Mouse (Mus musculus) hematopoietic stem cell, adult 5-6 weeks (primary cell): ENCODE data around the gene Angptl4. TPM values are rescaled to one million over a fixed set of nuclear protein-coding genes. Genes with fewer than 3 reads are reported as not detected.

Source experiments
- ATAC-seq, 2 experiments: fragments of 125-278 bp in 1 of 2; replicated peaks in 1 of 2; 2 replicates each; pipeline ENCODE4 v1.8.0; 2016 to 2017; ENCODE audit warnings: inconsistent platforms in 2 of 2, mild to moderate bottlenecking in 2 of 2, moderate number of reproducible peaks in 2 of 2, low read depth in 1 of 2, moderate TSS enrichment in 1 of 2; ENCODE audit not compliant: low FRiP score in 2 of 2, poor library complexity in 2 of 2, severe bottlenecking in 2 of 2, insufficient read depth in 1 of 2, low TSS enrichment in 1 of 2
- total RNA-seq: library from RNA; stranded (forward); fragments of 172-1452, 232-1000 nt; gene quantifications from 2 replicates; pipeline ENCODE4 v1.2.3, GENCODE M21; 2017

Gene Angptl4
- total RNA-seq, 1 experiment from 2014 or later = 6.6 TPM

DNA sequence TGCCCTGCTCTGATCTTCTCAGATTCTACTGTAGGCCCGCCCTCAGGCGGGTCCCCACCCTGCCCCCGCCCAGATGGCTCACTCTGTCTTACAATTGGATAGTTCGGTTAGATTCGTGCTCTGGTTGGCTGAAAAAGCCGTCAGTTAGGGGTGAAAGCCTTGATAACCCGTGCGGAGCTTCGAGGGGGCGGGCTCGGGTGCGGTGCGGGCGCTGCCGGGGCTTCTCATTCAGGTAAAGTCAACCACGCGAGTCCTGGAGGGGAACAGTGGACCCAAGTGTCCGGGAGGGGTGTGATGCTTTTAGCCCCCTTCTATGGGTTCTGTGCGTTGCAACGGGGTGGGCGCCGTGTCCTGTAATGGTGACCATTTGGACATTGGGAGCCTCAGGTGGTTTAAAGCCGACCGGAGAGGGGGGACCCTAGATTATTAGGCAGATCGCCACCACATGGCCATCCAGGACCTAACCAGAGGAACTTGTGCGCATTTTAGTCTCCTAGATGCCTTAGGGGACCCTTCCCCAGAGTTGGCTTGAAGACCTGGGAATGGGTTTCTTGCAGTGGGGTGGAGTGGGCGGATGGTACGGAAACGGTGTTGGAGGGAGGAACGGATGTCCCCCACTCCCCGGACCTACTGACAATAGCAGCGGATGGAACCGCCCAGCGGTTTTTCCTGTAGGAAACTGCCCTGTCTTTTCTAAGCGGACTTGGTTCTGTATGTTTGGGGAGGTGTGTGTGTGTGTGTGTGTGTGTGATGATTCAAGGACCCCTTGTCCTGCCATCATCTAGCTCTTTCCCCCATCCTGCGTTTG, 28.9 kb upstream of the Angptl4 start, which contains the start of gene Kank3:
TSS of gene Kank3 (plus strand) at position 186 of the 808 bp plus-strand sequence.
- ATAC-seq = peak; percentile 97 to 100

DNA sequence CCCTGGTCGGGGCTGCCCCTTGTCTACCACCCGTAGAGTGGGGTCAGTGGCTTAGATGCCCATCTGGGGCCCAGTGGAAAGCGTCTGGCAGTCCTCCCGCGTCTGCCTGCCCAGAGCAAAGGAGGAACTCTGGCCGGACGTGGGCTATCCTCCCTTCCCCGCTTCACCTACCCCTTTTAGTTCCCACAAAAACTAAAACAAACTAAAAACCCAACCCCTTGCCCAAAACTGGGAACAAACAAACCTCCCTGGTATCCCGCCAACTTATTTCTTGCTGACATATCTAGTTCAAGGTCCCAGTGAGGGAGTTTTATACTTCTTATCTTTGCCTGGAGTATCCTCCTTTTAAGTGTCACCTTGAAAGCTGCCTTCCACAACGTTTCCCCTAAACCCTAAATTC, 26.6 kb upstream of the Angptl4 start:
- ATAC-seq = no peak

DNA sequence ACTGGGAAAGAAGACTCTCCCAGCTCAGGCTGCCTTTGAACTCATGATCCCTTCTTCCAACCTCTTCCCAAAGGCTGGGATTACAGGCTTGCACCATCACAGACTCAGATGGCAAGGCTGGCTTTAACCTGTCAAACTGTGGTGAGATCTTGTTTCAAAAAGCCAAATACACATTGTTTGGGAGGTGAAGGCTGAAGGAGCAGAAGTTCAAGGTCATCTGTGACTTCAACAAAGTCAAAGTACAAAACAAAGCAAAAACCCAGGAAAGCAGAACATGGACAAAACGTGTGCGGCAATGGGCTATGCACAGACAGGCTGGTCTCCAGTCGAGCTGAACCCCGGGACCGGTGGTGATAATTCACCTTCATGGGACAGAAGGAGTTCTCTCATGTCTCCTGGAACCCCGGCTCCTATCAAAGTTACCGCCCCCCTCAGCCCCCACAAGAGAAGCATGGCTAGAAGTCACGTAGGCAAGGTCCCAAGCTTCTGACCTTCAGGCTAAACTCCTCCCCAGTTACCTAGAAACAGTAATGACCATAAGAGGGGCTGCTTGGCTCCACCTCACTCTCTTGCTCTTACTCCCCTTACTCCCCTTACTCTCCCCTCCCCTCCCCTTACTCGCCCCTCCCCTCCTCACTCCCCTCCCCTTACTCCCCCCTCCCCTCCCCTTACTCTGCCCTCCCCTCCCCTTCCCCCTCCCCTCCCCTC, 25.7 kb upstream of the Angptl4 start:
- ATAC-seq = no peak

DNA sequence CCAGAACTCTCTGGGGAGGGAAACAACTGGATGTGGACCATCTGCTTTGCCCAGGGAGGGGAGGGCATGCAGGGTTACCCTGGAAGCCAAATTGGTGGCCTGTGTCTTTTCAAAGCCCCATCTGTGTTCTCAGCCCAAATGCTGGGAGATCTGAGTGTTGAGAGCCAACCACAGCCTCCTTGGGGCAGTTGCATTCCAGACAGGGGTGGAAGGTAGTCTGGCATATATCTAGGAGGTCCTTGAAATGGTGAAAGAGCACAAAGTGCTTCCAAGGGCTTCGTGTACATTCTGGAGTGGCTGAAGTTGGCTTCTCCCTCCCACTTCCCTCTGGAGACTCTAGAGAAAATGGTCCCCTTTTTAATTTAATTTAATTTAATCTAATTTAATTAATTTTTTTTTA, 23.1 kb upstream of the Angptl4 start:
- ATAC-seq = no peak

DNA sequence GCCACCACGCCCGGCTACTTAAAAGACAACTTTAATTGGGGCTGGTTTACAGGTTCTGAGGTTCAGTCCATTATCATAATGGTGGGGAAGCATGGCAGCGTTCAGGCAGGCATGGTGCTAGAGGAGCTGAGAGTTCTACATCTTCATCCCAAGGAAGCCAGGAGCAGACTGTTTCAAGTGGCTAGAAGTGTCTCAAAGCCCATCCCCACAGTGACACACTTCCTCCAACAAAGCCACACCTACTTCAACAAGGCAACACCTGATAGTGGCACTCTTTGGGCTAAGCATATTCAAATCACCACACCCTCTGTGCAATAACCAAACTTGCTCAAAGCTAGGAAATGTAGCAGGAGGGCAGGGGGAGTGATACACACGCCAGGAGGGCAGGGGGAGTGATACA, 22.6 kb upstream of the Angptl4 start:
- ATAC-seq = no peak

DNA sequence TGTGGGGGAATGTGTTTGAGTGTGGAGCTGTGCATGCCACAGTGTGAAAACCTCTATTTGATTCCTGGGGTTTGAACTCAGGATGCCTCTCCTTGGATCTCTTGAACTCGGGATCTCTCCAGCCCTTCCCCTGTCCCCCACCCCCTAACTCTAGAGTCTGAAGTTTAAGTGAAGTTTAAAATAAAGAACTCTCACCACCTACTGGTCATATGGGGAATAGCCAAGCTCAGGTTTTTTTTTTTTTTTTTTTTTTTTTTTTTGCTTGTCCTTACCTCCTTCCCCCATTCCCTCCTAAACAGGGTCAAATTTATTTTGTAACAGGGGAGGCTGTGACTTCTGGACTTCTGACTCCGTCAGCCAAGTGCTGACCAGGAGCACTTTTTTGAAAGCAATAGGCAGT, 20.6 kb upstream of the Angptl4 start:
- ATAC-seq = no peak

DNA sequence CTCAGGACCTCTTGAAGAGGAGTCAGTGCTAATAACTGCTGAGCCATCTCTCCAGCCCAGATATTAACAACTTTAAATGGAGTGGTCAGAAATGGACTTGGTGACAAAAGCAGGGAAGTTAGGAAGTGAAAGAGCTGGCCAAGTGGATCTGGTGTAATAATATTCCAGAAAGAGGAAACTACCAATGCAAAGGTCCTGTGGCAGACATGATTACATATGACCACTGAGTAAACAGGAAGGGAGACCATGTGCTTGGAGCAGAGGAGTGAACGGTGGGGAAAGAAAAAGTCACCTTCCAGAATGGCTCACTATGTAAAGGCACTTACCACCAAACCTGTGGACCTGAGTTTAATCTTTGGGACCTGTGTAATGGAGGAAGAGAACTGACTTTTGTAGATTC, 17.6 kb upstream of the Angptl4 start:
- no peak for ATAC-seq

DNA sequence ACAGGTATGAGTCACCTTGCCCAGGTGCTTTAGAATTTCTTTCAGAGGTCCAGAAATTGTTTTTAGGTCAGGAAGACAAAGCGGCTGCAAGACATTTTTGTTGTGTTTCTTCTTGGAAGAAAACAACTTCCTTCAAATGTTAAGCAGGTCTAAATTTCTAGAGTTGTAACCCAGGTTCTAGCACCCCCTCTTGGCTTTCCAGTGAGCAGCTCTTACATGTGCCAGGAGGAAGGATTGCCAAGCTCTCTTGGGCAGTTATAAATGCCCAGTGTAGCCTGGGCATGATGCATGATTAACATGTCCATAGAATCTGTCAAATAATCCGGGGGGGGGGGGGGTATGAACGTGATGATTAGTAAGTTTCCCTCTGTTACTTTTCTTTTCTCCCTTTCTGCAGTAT, 16.7 kb upstream of the Angptl4 start:
- no peak for ATAC-seq

DNA sequence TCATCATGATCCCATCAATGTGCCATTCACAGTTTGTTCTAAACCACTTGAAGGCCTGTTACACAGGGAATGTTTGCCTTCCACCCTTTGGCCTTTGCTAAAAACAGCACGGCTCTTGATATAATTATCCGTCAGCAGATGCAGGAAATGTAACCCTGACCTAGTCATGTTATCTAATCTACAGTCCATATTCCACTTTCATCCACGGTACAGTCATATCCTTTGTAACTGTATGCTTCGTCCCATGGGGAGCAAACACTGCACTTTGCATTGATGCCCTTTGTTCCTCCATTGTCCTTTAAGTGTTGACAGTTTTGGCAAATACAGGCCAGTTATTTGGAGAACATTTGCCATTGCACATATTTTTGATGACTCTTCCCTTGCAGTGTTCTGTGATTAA, 7.1 kb upstream of the Angptl4 start:
- ATAC-seq = no peak

DNA sequence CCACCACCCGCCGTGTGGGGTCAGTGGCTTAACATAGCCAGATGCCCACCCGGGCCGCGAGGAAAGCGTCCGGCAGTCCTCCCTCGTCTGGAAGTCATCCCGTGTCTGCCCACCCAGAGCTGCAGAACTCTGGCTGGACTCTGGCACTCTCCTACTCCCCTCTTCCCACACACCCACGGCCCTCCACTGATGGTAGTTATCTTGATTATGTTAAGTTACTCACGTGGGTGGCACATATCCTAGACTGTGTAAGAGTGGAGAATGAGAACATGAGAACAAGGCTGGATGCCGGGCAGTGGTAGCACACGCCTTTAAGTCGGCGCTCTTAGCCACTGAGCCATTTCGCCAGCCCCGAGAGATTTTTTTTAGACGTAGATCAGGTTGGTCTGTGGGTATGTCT, 4.7 kb upstream of the Angptl4 start:
- ATAC-seq = no peak

DNA sequence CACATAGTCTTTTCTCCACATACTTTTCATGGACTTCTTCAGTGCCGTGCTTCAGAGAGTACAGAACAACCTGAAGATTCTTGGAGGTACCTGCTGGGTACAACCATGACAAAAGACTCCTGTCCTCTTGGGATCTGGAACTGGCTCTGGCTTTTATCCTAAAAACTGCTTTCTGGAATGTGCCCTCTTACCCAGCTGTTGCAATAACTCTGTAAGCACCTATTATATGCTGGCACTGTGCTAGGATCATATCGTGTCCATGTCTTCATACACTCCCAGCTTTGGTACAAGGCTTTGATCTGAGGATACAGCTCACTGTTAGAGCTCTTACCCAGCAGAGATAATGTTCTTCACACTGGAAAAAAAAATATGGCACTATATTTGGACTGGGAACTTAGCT, 3.3 kb upstream of the Angptl4 start:
- ATAC-seq = no peak

DNA sequence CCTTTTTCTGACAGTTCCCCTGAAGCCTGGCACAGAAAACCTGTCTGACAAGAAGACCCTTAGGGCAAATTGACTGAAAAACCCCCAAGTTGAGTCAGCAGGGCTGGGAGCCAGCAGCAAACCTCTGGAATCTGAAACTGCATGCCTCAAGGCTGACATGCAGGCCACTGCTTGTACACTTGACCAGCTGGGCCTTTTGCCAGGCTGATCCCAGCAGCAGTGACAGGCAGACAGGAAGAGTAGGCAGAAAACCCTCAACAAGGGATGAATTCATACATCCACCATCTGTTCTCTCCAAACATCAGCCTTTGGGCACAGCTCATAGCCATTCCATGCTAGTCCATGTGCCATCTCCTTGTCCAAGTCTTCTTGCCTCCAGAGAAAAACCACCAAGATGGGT, 1.8 kb upstream of the Angptl4 start:
- no peak for ATAC-seq

DNA sequence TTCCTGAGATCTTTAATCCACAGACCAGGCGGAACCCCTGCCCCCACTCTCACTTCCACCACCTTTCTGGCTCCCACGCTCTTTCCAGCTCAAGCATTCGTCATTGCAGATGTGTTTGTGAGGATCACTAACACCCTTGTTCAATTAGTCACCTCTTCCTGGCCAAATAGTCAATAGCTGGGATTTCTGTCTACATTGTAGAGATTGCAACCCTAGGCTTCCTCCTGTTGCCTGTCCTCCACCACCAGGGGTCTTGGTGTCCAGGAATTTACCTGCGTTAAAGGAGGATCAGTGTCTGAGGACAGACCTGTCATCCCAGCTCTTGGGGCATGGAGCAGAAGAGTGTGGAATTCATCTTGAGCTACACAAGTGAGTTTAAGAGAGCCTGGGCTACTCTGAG, 437 bp upstream of the Angptl4 start:
- no peak for ATAC-seq

DNA sequence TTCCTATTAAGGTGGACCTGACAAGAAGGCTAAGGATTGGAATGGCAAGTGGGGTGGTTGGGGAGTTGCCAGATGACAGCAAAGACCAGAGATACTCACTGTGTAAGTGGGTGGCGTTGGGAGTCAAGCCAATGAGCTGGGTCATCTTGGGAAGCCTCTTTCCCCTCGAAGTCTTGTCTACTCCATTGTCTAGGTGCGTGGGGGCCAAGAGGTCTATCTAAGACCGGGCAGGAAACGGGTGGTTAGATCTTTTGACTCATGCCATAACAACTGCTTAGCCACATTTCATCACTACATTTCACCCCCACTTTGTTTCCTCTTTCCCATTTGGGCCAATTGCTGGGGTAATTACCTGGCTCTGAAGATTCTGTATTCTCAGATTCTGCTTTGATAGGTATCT, 1.2 kb downstream of the Angptl4 start:
- ATAC-seq = peak in 1 of 2 experiments; percentile 40; a peak in 1 of 4 replicates

DNA sequence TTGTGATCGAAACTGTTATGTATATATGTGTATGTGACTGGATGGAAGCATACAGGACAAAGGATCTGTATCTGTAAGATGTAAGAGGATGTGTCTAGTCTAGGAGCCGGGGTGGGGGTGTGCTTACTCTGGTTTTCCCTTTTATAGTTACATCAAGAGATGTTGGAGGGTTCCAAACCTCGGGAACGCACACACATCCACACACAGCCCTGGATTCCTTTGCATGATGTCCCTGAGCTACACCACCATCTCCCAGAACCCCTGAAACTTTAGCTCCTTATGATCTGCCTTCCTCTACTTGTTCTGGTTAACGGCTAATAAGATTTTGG, 1.7 kb downstream of the Angptl4 start:
- ATAC-seq = no peak

DNA sequence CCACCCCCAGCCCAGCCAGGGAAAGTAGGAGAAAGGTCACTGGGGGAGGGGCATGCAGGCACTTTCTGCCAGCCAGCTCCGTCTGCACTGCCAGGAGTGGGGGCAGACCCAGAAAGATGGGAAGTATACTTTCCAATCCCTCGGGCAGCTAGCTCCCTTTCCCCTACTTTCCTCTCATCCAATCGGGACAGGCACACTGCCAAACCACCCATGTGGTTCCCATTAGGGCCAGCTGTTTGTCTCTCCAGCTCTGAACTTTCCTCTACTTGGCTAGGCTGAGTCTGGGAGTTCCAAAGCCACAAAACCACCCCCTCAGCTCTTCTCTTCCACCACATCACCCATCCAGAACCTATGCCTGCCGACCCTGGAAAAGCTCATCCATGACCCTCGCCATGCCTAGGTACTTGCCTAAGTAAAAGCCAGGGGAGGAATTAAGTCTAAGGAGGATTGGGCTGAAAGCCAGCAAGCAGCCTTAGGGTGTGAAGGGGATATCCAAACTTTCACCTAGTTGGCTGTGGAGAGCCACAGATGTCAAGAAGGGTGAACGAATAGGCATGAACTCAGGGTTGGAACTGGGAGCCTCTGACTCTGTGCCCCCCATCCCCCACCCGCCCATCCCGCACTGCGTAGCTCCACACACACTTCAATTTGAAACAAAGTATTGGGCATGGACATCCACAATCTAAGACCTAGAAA, 2.2 kb downstream of the Angptl4 start:
- ATAC-seq = no peak

DNA sequence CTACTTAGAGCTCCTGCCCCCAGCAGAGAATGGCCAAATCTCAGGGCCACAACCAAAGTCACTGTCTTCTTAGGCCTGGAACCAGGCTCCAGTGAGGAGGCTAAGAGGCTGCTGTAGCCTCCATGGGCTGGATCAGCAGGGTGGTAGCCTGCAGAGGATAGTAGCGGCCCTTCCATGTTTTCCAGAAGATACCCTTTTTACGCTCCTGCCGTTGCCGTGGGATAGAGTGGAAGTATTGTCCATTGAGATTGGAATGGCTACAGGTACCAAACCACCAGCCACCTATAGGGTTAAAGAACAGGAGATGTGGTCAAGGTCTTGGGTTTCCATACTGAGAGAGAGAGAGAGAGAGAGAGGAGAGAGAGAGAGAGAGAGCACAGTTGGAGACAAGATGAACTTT, 6.3 kb downstream of the Angptl4 start:
- ATAC-seq = no peak

DNA sequence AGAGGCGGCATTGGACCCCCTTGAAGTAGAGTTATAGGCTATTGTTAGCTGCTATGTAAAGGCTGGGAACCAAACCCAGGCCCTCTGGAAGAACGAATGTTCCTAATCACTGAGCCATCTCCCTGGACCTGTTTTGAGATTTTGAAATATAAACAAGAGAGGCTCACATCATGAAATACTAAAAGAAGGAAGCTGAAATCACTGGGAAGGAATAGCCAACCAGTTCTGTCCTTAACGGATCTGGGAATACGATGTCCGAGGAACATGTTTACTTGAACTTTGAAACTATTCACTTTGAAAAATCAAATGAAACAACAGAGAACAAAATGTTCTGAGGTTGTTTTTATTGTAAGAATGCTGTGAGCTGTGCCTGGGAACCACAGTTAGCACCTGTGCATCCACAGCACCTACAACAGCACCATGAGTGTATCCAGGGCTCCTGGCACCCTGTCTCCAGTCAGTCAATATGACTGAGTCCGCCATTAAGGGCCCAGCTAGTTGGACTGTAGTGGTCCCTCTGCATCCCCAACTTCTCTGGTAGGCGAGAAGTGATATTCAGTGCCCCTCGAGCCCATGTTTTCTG, 7.0 kb downstream of the Angptl4 start:
- ATAC-seq = no peak
